19 mouse cellular contexts compared by ENCODE assay signal in the genomic region with DNA sequence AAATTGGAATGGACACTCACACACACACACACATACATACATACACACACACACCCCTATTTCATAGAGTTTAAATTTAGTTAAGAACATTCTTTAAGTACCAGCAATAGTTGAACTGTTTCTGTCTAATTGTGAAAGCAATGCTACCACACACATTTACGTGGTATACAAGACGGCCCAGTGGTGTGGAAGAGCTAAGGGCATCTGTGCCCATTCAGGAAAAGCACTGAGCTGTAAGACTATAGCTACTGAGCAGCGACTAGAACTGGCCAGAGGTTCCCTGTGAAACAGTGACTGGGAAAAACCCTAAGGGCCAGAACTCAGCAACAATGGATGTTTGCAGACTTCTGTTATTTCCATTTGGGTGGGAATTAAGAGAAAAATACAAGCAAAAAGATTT. TPM values are rescaled to one million over a fixed set of nuclear protein-coding genes. Genes with fewer than 3 reads are reported as not detected.
DNase-seq lines count a peak whose midpoint lies in the region; ATAC-seq and TF ChIP-seq lines count a peak whose summit lies in the region.
"Had no signal": no experiment of that assay in that cellular context is flagged by ENCODE, and none has a peak within 500 bp of the region (broad histone marks: within the 10 kb centered on the region; RNA-seq: fewer than 3 reads in every experiment).

No protein-coding gene starts in this region.

- peak; percentile 89 for ATAC-seq in forebrain, embryonic 11.5 days (replicated peaks; ENCODE audit: low FRiP score)
- ATAC-seq in forebrain, postnatal 0 days = no peak
- no peak for ATAC-seq in midbrain, postnatal 0 days (ENCODE audit: low FRiP score)
- ATAC-seq in midbrain, embryonic 14.5 days (ENCODE audit: low FRiP score, low TSS enrichment) = no peak
- ATAC-seq in forebrain, embryonic 15.5 days (replicated peaks) = peak; percentile 78; the same call in 1 of the 2 replicates
- ATAC-seq in activated CD4-positive, CD25-positive, alpha-beta regulatory T cell, adult 4 months = no peak
- ATAC-seq: midbrain, embryonic 16.5 days had no signal

- no peak for DNase-seq in forebrain, embryonic 11.5 days (ENCODE audit: low spot score)
- no peak for DNase-seq in forebrain, postnatal 0 days
- peak; percentile 15 for DNase-seq in midbrain, postnatal 0 days (ENCODE audit: low spot score)
- no peak for DNase-seq in midbrain, embryonic 14.5 days
- peak; percentile 77 for DNase-seq in retina, postnatal 1 day
- no peak for DNase-seq in lung, postnatal 4 days
- DNase-seq: adrenal gland, postnatal 14 days; cerebellum, adult 9-11 months; heart, postnatal 4 days; layer of hippocampus, postnatal 36 days; lung, embryonic 14.5 days; right cerebral cortex, postnatal 25 days; thymus, postnatal 4 days had no signal

- H3K27me3 ChIP-seq in forebrain, embryonic 11.5 days (ENCODE audit: control insufficient read depth, insufficient read depth, low read length) = no peaks in the 10 kb centered on the region
- H3K27me3 ChIP-seq in forebrain, postnatal 0 days (ENCODE audit: insufficient read depth, low read length) = no peaks in the 10 kb centered on the region
- no peaks in the 10 kb centered on the region for H3K27me3 ChIP-seq in midbrain, postnatal 0 days (ENCODE audit: insufficient read depth, low read length)
- H3K27me3 ChIP-seq in midbrain, embryonic 14.5 days (ENCODE audit: control insufficient read depth, insufficient read depth, low read length) = no peaks in the 10 kb centered on the region
- no peaks in the 10 kb centered on the region for H3K27me3 ChIP-seq in forebrain, embryonic 15.5 days
- H3K27me3 ChIP-seq: heart, embryonic 13.5 days; limb, embryonic 15.5 days; neural tube, embryonic 12.5 days had no signal

- no peak overlapping the region for H3K9ac ChIP-seq in forebrain, embryonic 11.5 days (ENCODE audit: low read length)
- no peak overlapping the region for H3K9ac ChIP-seq in forebrain, postnatal 0 days
- H3K9ac ChIP-seq in midbrain, postnatal 0 days (replicated peaks; ENCODE audit: low read length, poor library complexity, severe bottlenecking) = no peak overlapping the region
- no peak overlapping the region for H3K9ac ChIP-seq in midbrain, embryonic 14.5 days (replicated peaks; ENCODE audit: low read length)
- H3K9ac ChIP-seq in forebrain, embryonic 15.5 days (replicated peaks) = no peak overlapping the region
- H3K9ac ChIP-seq: heart, embryonic 13.5 days; limb, embryonic 15.5 days; lung, embryonic 14.5 days; neural tube, embryonic 12.5 days had no signal

- 25% methylated on average over 3 of the region's 3 CpGs for WGBS in forebrain, embryonic 11.5 days
- 16% methylated on average over 3 of the region's 3 CpGs for WGBS in forebrain, postnatal 0 days
- 30% methylated on average over 3 of the region's 3 CpGs for WGBS in midbrain, postnatal 0 days
- WGBS in midbrain, embryonic 14.5 days = 32% methylated on average over 3 of the region's 3 CpGs
- 9% methylated on average over 3 of the region's 3 CpGs for WGBS in forebrain, embryonic 15.5 days

- TF ChIP-seq CTCF in forebrain, postnatal 0 days (IDR thresholded peaks at IDR 0.05; ENCODE audit: low read depth) = no peak
- TF ChIP-seq CTCF in midbrain, postnatal 0 days (IDR thresholded peaks at IDR 0.05) = no peak

- no peak overlapping the region for H3K4me3 ChIP-seq in forebrain, embryonic 11.5 days (ENCODE audit: low read depth, low read length)
- H3K4me3 ChIP-seq in forebrain, postnatal 0 days (ENCODE audit: low read depth, low read length) = no peak overlapping the region
- H3K4me3 ChIP-seq in midbrain, postnatal 0 days (ENCODE audit: low read depth, low read length) = no peak overlapping the region
- H3K4me3 ChIP-seq in midbrain, embryonic 14.5 days (replicated peaks; ENCODE audit: low read depth, low read length) = no peak overlapping the region
- H3K4me3 ChIP-seq in forebrain, embryonic 15.5 days = no peak overlapping the region
- H3K4me3 ChIP-seq: heart, embryonic 13.5 days; limb, embryonic 15.5 days; neural tube, embryonic 12.5 days had no signal

- H3K4me1 ChIP-seq in forebrain, embryonic 11.5 days (replicated peaks; ENCODE audit: control insufficient read depth, insufficient read depth, low read length) = no peaks in the 10 kb centered on the region; the same call in 1 of the 2 replicates
- H3K4me1 ChIP-seq in forebrain, postnatal 0 days (ENCODE audit: insufficient read depth) = no peaks in the 10 kb centered on the region
- H3K4me1 ChIP-seq in midbrain, postnatal 0 days (ENCODE audit: insufficient read depth, low read length) = no peaks in the 10 kb centered on the region
- no peaks in the 10 kb centered on the region for H3K4me1 ChIP-seq in midbrain, embryonic 14.5 days (ENCODE audit: control insufficient read depth, insufficient read depth, low read length)
- H3K4me1 ChIP-seq in forebrain, embryonic 15.5 days = no peaks in the 10 kb centered on the region
- H3K4me1 ChIP-seq: heart, embryonic 13.5 days; limb, embryonic 15.5 days; neural tube, embryonic 12.5 days had no signal

- no peak overlapping the region for H3K27ac ChIP-seq in forebrain, embryonic 11.5 days (ENCODE audit: low read depth, low read length)
- no peak overlapping the region for H3K27ac ChIP-seq in forebrain, postnatal 0 days (ENCODE audit: low read depth, low read length)
- H3K27ac ChIP-seq in midbrain, postnatal 0 days (ENCODE audit: low read depth, low read length) = no peak overlapping the region
- H3K27ac ChIP-seq in midbrain, embryonic 14.5 days (replicated peaks; ENCODE audit: low read depth, low read length) = no peak overlapping the region
- no peak overlapping the region for H3K27ac ChIP-seq in forebrain, embryonic 15.5 days (replicated peaks)
- H3K27ac ChIP-seq: heart, embryonic 13.5 days; limb, embryonic 15.5 days; neural tube, embryonic 12.5 days had no signal

- H3K36me3 ChIP-seq in forebrain, embryonic 11.5 days (ENCODE audit: control insufficient read depth, insufficient read depth, low read length) = no peaks in the 10 kb centered on the region
- no peaks in the 10 kb centered on the region for H3K36me3 ChIP-seq in forebrain, postnatal 0 days (ENCODE audit: insufficient read depth)
- no peaks in the 10 kb centered on the region for H3K36me3 ChIP-seq in midbrain, postnatal 0 days (ENCODE audit: insufficient read depth, low read length)
- H3K36me3 ChIP-seq in midbrain, embryonic 14.5 days (ENCODE audit: control insufficient read depth, insufficient read depth, low read length) = no peaks in the 10 kb centered on the region
- no peaks in the 10 kb centered on the region for H3K36me3 ChIP-seq in forebrain, embryonic 15.5 days
- H3K36me3 ChIP-seq: heart, embryonic 13.5 days; limb, embryonic 15.5 days; neural tube, embryonic 12.5 days had no signal

- no peak overlapping the region for H3K4me2 ChIP-seq in forebrain, embryonic 11.5 days (ENCODE audit: low read depth, low read length, severe bottlenecking)
- H3K4me2 ChIP-seq in forebrain, postnatal 0 days (ENCODE audit: low read depth) = no peak overlapping the region
- H3K4me2 ChIP-seq in midbrain, postnatal 0 days (ENCODE audit: low read depth, low read length, poor library complexity, severe bottlenecking) = no peak overlapping the region
- no peak overlapping the region for H3K4me2 ChIP-seq in midbrain, embryonic 14.5 days (ENCODE audit: low read length)
- no peak overlapping the region for H3K4me2 ChIP-seq in forebrain, embryonic 15.5 days (replicated peaks)
- H3K4me2 ChIP-seq: heart, embryonic 13.5 days; limb, embryonic 15.5 days; lung, embryonic 14.5 days; neural tube, embryonic 12.5 days had no signal

- no peaks in the 10 kb centered on the region for H3K9me3 ChIP-seq in forebrain, embryonic 11.5 days (ENCODE audit: control insufficient read depth, low read length)
- H3K9me3 ChIP-seq in forebrain, postnatal 0 days (ENCODE audit: low read length) = no peaks in the 10 kb centered on the region
- no peaks in the 10 kb centered on the region for H3K9me3 ChIP-seq in midbrain, postnatal 0 days (ENCODE audit: low read length)
- no peaks in the 10 kb centered on the region for H3K9me3 ChIP-seq in midbrain, embryonic 14.5 days (ENCODE audit: control insufficient read depth, low read length)
- no peaks in the 10 kb centered on the region for H3K9me3 ChIP-seq in forebrain, embryonic 15.5 days
- H3K9me3 ChIP-seq: heart, embryonic 13.5 days; limb, embryonic 15.5 days; neural tube, embryonic 12.5 days had no signal

RNA-seq across cellular contexts. Expression of gene Ptprc, which starts 17.3 kb away (rescaled TPM):
- polyA plus RNA-seq in forebrain, embryonic 11.5 days (2014; fragmentation: Nextera tagmentation; extraction: Ambion mirVana) = 1.6 and 2.0 TPM in 2 replicates
- 1.7 and 2.5 TPM in 2 replicates for total RNA-seq in forebrain, postnatal 0 days (2014; rRNA removed)
- polyA plus RNA-seq in forebrain, postnatal 0 days (2015; fragmentation: Nextera tagmentation; extraction: Ambion mirVana) = 0.63 and 1.1 TPM in 2 replicates
- 1.9 and 4.1 TPM in 2 replicates for total RNA-seq in midbrain, postnatal 0 days (2014; rRNA removed)
- polyA plus RNA-seq in midbrain, postnatal 0 days (2015; fragmentation: Nextera tagmentation; extraction: Ambion mirVana) = 0.77 and 0.90 TPM in 2 replicates
- 0.59 and 2.4 TPM in 2 replicates for polyA plus RNA-seq in midbrain, embryonic 14.5 days (2014; fragmentation: Nextera tagmentation; extraction: Ambion mirVana)
- polyA plus RNA-seq in forebrain, embryonic 15.5 days (2015; fragmentation: Nextera tagmentation; extraction: Ambion mirVana) = 0.75 and 1.3 TPM in 2 replicates
- 1,000 to 10,000 TPM; 1,133 to 1,303 TPM for polyA plus RNA-seq in activated CD4-positive, CD25-positive, alpha-beta regulatory T cell, adult 4 months (2017; shearing (Covaris generic))

Comparison
In these comparisons a context has a peak if more than half of its experiments do, and no peak if none do; other contexts are left out.
1. ATAC-seq: peak in forebrain, embryonic 11.5 days (single experiment) and forebrain, embryonic 15.5 days (single experiment); none in forebrain, postnatal 0 days (single experiment), midbrain, postnatal 0 days (single experiment), midbrain, embryonic 14.5 days (single experiment) and activated CD4-positive, CD25-positive, alpha-beta regulatory T cell, adult 4 months (single experiment).
2. DNase-seq: peak in midbrain, postnatal 0 days (single experiment) and retina, postnatal 1 day (single experiment); none in forebrain, embryonic 11.5 days (single experiment), forebrain, postnatal 0 days (single experiment), midbrain, embryonic 14.5 days (single experiment) and lung, postnatal 4 days (0 of 2).
3. RNA of gene Ptprc, which starts 17.3 kb away (polyA plus RNA-seq): 1,133 to 1,303 TPM in activated CD4-positive, CD25-positive, alpha-beta regulatory T cell, adult 4 months; 0.59 to 2.4 TPM in midbrain, embryonic 14.5 days, 1.6 to 2.0 TPM in forebrain, embryonic 11.5 days, 0.63 to 1.1 TPM in forebrain, postnatal 0 days, 0.77 to 0.90 TPM in midbrain, postnatal 0 days and 0.75 to 1.3 TPM in forebrain, embryonic 15.5 days; every median in the first group is over 100 times any median in the second.